Mouse (Mus musculus): ENCODE results near the gene Fam89b. TPM values are rescaled to one million over a fixed set of nuclear protein-coding genes. Genes with fewer than 3 reads are reported as not detected.

The Fam89b gene
- polyA plus RNA-seq, 1 experiment from 2014 or later, result 138 TPM

- peak within 1 kb of the TSS; percentile 37 for H3K27ac ChIP-seq (replicated peaks)
- no peak for ATAC-seq (ENCODE audit: low FRiP score)
- WGBS, result 82% methylated on average over 17 of the region's 17 CpGs
- H3K4me3 ChIP-seq (replicated peaks), result no peak within 1 kb of the TSS
- H3K4me1 ChIP-seq, result 0 out of 2 replicates have a peak, but pooled peaks cover 5% of the 10 kb centered on the region
- H3K4me2 ChIP-seq, result no peak within 1 kb of the TSS
- no peaks in the 10 kb centered on the region for H3K9me3 ChIP-seq (replicated peaks)
- H3K27me3 ChIP-seq (replicated peaks), result no peaks in the 10 kb centered on the region
- H3K9ac ChIP-seq (replicated peaks), result no peak within 1 kb of the TSS
- H3K36me3 ChIP-seq, result peaks cover 65% of the 10 kb centered on the region
Measured at GRCm38 (mm10) chr19:5704163-5704800, 25.2 kb downstream of the Fam89b start, which contains the start of gene Kcnk7. Kcnk7 (plus strand) TSS chr19:5704367.

- peak overlapping the region; percentile 29 for H3K4me3 ChIP-seq (replicated peaks)
- no peak for ATAC-seq (ENCODE audit: low FRiP score)
- H3K9ac ChIP-seq (replicated peaks), result no peak overlapping the region
- no peak overlapping the region for H3K27ac ChIP-seq (replicated peaks)
- peaks cover 44% of the 10 kb centered on the region for H3K4me1 ChIP-seq
- peak overlapping the region; percentile 53 for H3K4me2 ChIP-seq
- 16% methylated on average over 41 of the region's 41 CpGs for WGBS
- H3K9me3 ChIP-seq (replicated peaks), result no peaks in the 10 kb centered on the region
- H3K27me3 ChIP-seq (replicated peaks), result no peaks in the 10 kb centered on the region
- peaks cover 66% of the 10 kb centered on the region for H3K36me3 ChIP-seq
Measured at GRCm38 (mm10) chr19:5695849-5696462, 33.5 kb downstream of the Fam89b start.

GRCm38 (mm10) chr19:5693801-5694200 is 35.7 kb downstream of the Fam89b start:
- Histone ChIP-seq H3K9ac (replicated peaks) (0 out of 2 replicates have a peak overlapping the region, but pooled peaks have one; percentile 20), H3K36me3 (peaks cover 44% of the 10 kb centered on the region), H3K27ac (replicated peaks) (no peak overlapping the region), H3K27me3 (replicated peaks) (no peaks in the 10 kb centered on the region), H3K4me3 (replicated peaks) (no peak overlapping the region), H3K4me1 (peaks cover 63% of the 10 kb centered on the region), H3K4me2 (peak overlapping the region; percentile 95; the same call in 1 of the 2 replicates), H3K9me3 (replicated peaks) (no peaks in the 10 kb centered on the region)
- 89% methylated on average over 6 of the region's 6 CpGs for WGBS
- ATAC-seq (ENCODE audit: low FRiP score), result no peak

- no peak overlapping the region; the same call in 1 of the 2 replicates for H3K9ac ChIP-seq (replicated peaks)
- peaks cover 36% of the 10 kb centered on the region for H3K36me3 ChIP-seq
Measured at GRCm38 (mm10) chr19:5692913-5693396, 36.5 kb downstream of the Fam89b start.

GRCm38 (mm10) chr19:5692086-5692912 is 37.2 kb downstream of the Fam89b start:
- Histone ChIP-seq H3K27me3 (replicated peaks) (no peaks in the 10 kb centered on the region), H3K4me2 (peak overlapping the region; percentile 95), H3K27ac (replicated peaks) (peak overlapping the region; percentile 48), H3K9ac (replicated peaks) (peak overlapping the region; percentile 77; the same call in 1 of the 2 replicates), H3K9me3 (replicated peaks) (no peaks in the 10 kb centered on the region), H3K36me3 (peaks cover 29% of the 10 kb centered on the region), H3K4me1 (peaks cover 71% of the 10 kb centered on the region), H3K4me3 (replicated peaks) (peak overlapping the region; percentile 86; the same call in 1 of the 2 replicates)
- ATAC-seq (ENCODE audit: low FRiP score), result no peak
- whole genome bisulfite sequencing, result 66% methylated on average over 10 of the region's 10 CpGs

More at GRCm38 (mm10) chr19:5692913-5693396, 36.5 kb downstream of the Fam89b start:
- Histone ChIP-seq H3K4me3 (replicated peaks) (no peak overlapping the region), H3K4me2 (peak overlapping the region; percentile 95), H3K4me1 (peaks cover 64% of the 10 kb centered on the region), H3K27ac (replicated peaks) (peak overlapping the region; percentile 48; the same call in 1 of the 2 replicates), H3K27me3 (replicated peaks) (no peaks in the 10 kb centered on the region), H3K9me3 (replicated peaks) (no peaks in the 10 kb centered on the region)
- no peak for ATAC-seq (ENCODE audit: low FRiP score)
- WGBS, result 84% methylated on average over 10 of the region's 10 CpGs

- peak overlapping the region; percentile 48 for H3K27ac ChIP-seq (replicated peaks)
- 89% methylated on average over 5 of the region's 5 CpGs for WGBS
- H3K27me3 ChIP-seq (replicated peaks), result no peaks in the 10 kb centered on the region
- no peaks in the 10 kb centered on the region for H3K9me3 ChIP-seq (replicated peaks)
- H3K9ac ChIP-seq (replicated peaks), result peak overlapping the region; percentile 77; the same call in 1 of the 2 replicates
- peaks cover 75% of the 10 kb centered on the region for H3K4me1 ChIP-seq
- peak overlapping the region; percentile 86 for H3K4me3 ChIP-seq (replicated peaks)
- H3K36me3 ChIP-seq, result peaks cover 22% of the 10 kb centered on the region
- ATAC-seq (ENCODE audit: low FRiP score), result no peak
- peak overlapping the region; percentile 95 for H3K4me2 ChIP-seq
Measured at GRCm38 (mm10) chr19:5691601-5692000, 37.9 kb downstream of the Fam89b start.

GRCm38 (mm10) chr19:5690343-5690735 is 39.1 kb downstream of the Fam89b start:
- ATAC-seq (ENCODE audit: low FRiP score), result no peak
- no peaks in the 10 kb centered on the region for H3K9me3 ChIP-seq (replicated peaks)
- WGBS, result 80% methylated on average over 15 of the region's 15 CpGs
- no peaks in the 10 kb centered on the region for H3K27me3 ChIP-seq (replicated peaks)
- H3K9ac ChIP-seq (replicated peaks), result peak overlapping the region; percentile 77
- H3K27ac ChIP-seq (replicated peaks), result peak overlapping the region; percentile 91
- H3K4me3 ChIP-seq (replicated peaks), result peak overlapping the region; percentile 86
- H3K4me2 ChIP-seq, result peak overlapping the region; percentile 95
- peaks cover 31% of the 10 kb centered on the region for H3K36me3 ChIP-seq
- H3K4me1 ChIP-seq, result peaks cover 64% of the 10 kb centered on the region

- H3K27me3 ChIP-seq (replicated peaks), result no peaks in the 10 kb centered on the region
- peak; percentile 18; the same call in 1 of the 2 replicates for ATAC-seq (ENCODE audit: low FRiP score)
- peak overlapping the region; percentile 77 for H3K9ac ChIP-seq (replicated peaks)
- H3K4me1 ChIP-seq, result peaks cover 60% of the 10 kb centered on the region
- peak overlapping the region; percentile 95 for H3K4me2 ChIP-seq
- peak overlapping the region; percentile 86 for H3K4me3 ChIP-seq (replicated peaks)
- WGBS, result 11% methylated on average over 42 of the region's 42 CpGs
- H3K36me3 ChIP-seq, result peaks cover 37% of the 10 kb centered on the region
- peak overlapping the region; percentile 91 for H3K27ac ChIP-seq (replicated peaks)
- H3K9me3 ChIP-seq (replicated peaks), result no peaks in the 10 kb centered on the region
Measured at GRCm38 (mm10) chr19:5689565-5690342, 39.7 kb downstream of the Fam89b start.

GRCm38 (mm10) chr19:5689088-5689428 is 40.4 kb downstream of the Fam89b start:
- ATAC-seq (ENCODE audit: low FRiP score), result no peak
- Histone ChIP-seq H3K4me1 (peaks cover 60% of the 10 kb centered on the region), H3K4me2 (peak overlapping the region; percentile 95), H3K27me3 (replicated peaks) (no peaks in the 10 kb centered on the region), H3K9ac (replicated peaks) (peak overlapping the region; percentile 77), H3K9me3 (replicated peaks) (no peaks in the 10 kb centered on the region), H3K4me3 (replicated peaks) (peak overlapping the region; percentile 86), H3K27ac (replicated peaks) (peak overlapping the region; percentile 91), H3K36me3 (peaks cover 39% of the 10 kb centered on the region)
- 1% methylated on average over 7 of the region's 7 CpGs for WGBS

- peak within 1 kb of the TSS; percentile 91 for H3K27ac ChIP-seq (replicated peaks)
- H3K4me3 ChIP-seq (replicated peaks), result peak within 1 kb of the TSS; percentile 86
- H3K9ac ChIP-seq (replicated peaks), result peak within 1 kb of the TSS; percentile 84
- H3K36me3 ChIP-seq, result peaks cover 39% of the 10 kb centered on the region
- peak within 1 kb of the TSS; percentile 95 for H3K4me2 ChIP-seq
- peaks cover 55% of the 10 kb centered on the region for H3K4me1 ChIP-seq
- ATAC-seq (ENCODE audit: low FRiP score), result peak; percentile 96
- no peaks in the 10 kb centered on the region for H3K27me3 ChIP-seq (replicated peaks)
- no peaks in the 10 kb centered on the region for H3K9me3 ChIP-seq (replicated peaks)
- under 1% methylated on average over 69 of the region's 69 CpGs for WGBS
Measured at GRCm38 (mm10) chr19:5688200-5689087, 41.0 kb downstream of the Fam89b start, which contains the start of the genes Map3k11 and Pcnx3. Map3k11 (plus strand) TSS chr19:5688742. Pcnx3 (minus strand) TSS chr19:5688908.

Data from neural tube, embryonic 15.5 days (tissue).